Mouse (Mus musculus) liver, embryonic 15.5 days (tissue): ENCODE results near the gene Slc48a1. TPM values are rescaled to one million over a fixed set of nuclear protein-coding genes. Genes with fewer than 3 reads are reported as not detected.

Experiments
- ATAC-seq: fragments of 200-750 bp; cut with Nextera tagmentation; 2 replicates; pipeline ENCODE4 v1.8.0; 2017; ENCODE audit warnings: moderate number of reproducible peaks, mild to moderate bottlenecking, moderate library complexity; ENCODE audit not compliant: insufficient read depth
- H3K27ac ChIP-seq: fragments of 300-500 bp; sonication (generic); replicated peaks from 2 replicates; pipeline ENCODE4 v1.5.1; 2015; ENCODE audit warnings: mild to moderate bottlenecking, inconsistent platforms
- H3K27me3 ChIP-seq: fragments of 300-500 bp; sonication (generic); 2 replicates; pipeline ENCODE4 v1.6.1; 2015; ENCODE audit warnings: mild to moderate bottlenecking, inconsistent platforms
- H3K36me3 ChIP-seq: fragments of 300-500 bp; sonication (generic); replicated peaks from 2 replicates; pipeline ENCODE4 v1.6.1; 2015; ENCODE audit warnings: moderate library complexity, mild to moderate bottlenecking, inconsistent platforms
- H3K4me1 ChIP-seq: fragments of 300-500 bp; sonication (generic); replicated peaks from 2 replicates; pipeline ENCODE4 v1.6.1; 2015; ENCODE audit warnings: inconsistent platforms
- H3K4me2 ChIP-seq: fragments of 300-500 bp; sonication (generic); 2 replicates; pipeline ENCODE4 v1.6.1; 2015; ENCODE audit warnings: moderate library complexity, mild to moderate bottlenecking, inconsistent platforms
- H3K4me3 ChIP-seq: fragments of 300-500 bp; sonication (generic); replicated peaks from 2 replicates; pipeline ENCODE4 v1.5.1; 2015; ENCODE audit warnings: mild to moderate bottlenecking, inconsistent platforms
- H3K9ac ChIP-seq: fragments of 300-500 bp; sonication (generic); 2 replicates; pipeline ENCODE4 v1.6.1; 2015; ENCODE audit warnings: moderate library complexity, mild to moderate bottlenecking, inconsistent platforms
- H3K9me3 ChIP-seq: fragments of 300-500 bp; sonication (generic); replicated peaks from 2 replicates; pipeline ENCODE4 v1.6.1; 2016; ENCODE audit warnings: inconsistent platforms
- WGBS: fragments of 180-500 bp; shearing (Covaris S2); methylation state at CpG from one replicate; pipeline ENCODE4 v1.1.7; 2015; ENCODE audit warnings: mixed read lengths; ENCODE audit not compliant: insufficient replicate concordance; 5-methylcytosine and 5-hydroxymethylcytosine counted together
- polyA plus RNA-seq: library from polyadenylated mRNA; unstranded; fragments of >200 nt; fragmentation: Nextera tagmentation; extraction: Ambion mirVana; gene quantifications from 2 replicates; pipeline ENCODE4 v1.2.1, GENCODE M21; 2015

Slc48a1 gene
- polyA plus RNA-seq, 1 experiment from 2014 or later, result 101 TPM

DNA sequence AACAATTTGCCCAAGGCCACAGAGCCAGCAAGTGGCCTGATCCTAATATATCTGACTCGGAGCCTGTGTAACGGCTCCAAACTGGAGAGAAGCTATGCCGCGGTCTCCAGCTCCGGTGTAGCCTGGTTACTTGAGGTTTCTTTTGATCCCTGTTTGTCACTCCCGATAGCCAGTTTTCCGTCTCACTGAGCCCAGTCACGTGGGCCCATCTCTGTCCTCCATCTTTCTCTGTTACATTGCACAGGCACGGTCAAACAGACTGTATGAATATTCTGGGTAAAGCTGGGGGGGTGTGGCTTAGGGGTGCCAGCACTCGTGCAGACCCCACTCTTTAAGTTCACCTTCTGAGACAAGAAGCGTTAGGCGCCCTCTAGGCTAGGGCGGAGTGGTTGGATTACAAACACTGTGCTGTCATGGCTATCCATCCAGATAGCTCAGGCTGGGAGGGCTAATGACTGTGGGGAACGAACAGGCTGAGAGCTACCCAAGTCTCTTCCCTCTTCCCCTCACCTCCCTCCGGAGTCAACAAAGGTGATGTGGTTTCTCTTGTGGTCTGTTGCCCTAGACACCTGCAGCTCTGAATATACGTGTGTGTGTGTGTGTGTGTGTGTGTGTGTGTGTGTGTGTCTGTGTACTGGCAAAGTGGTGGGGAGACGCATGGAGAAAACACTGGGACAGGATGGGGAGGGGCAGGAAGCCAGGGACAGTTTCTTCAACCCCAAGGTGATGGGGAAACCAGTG, 58.0 kb downstream of the Slc48a1 start:
- Histone ChIP-seq H3K9ac (no peak overlapping the region), H3K36me3 (no peaks in the 10 kb centered on the region), H3K4me2 (no peak overlapping the region), H3K27me3 (peaks cover 26% of the 10 kb centered on the region), H3K9me3 (no peaks in the 10 kb centered on the region), H3K27ac (no peak overlapping the region), H3K4me3 (no peak overlapping the region), H3K4me1 (peaks cover 64% of the 10 kb centered on the region)
- ATAC-seq, result no peak
- 56% methylated on average over 17 of the region's 17 CpGs for WGBS

DNA sequence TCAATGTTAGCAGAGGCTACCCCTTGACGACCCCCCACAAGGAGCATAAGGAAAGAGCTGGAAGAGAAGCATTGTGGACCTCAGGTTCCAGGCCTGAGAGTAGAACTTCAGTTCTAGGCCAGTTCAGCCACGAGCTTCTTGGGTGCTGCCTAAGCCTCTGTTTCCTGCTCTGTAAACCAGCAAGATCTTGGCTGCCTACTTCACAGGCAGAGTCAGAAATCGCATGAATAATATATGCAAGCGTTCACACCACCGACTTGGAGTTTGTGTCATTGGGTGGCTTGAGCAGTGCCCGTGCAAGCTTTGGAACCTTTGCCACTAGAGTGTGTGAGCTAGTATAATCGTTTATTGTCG, 58.6 kb downstream of the Slc48a1 start:
- peaks cover 64% of the 10 kb centered on the region for H3K4me1 ChIP-seq
- H3K9ac ChIP-seq, result no peak overlapping the region
- H3K27ac ChIP-seq, result no peak overlapping the region
- H3K4me2 ChIP-seq, result no peak overlapping the region
- H3K27me3 ChIP-seq, result peaks cover 21% of the 10 kb centered on the region
- H3K36me3 ChIP-seq, result no peaks in the 10 kb centered on the region
- ATAC-seq, result no peak
- 43% methylated on average over 8 of the region's 8 CpGs for WGBS
- H3K9me3 ChIP-seq, result no peaks in the 10 kb centered on the region
- no peak overlapping the region for H3K4me3 ChIP-seq

DNA sequence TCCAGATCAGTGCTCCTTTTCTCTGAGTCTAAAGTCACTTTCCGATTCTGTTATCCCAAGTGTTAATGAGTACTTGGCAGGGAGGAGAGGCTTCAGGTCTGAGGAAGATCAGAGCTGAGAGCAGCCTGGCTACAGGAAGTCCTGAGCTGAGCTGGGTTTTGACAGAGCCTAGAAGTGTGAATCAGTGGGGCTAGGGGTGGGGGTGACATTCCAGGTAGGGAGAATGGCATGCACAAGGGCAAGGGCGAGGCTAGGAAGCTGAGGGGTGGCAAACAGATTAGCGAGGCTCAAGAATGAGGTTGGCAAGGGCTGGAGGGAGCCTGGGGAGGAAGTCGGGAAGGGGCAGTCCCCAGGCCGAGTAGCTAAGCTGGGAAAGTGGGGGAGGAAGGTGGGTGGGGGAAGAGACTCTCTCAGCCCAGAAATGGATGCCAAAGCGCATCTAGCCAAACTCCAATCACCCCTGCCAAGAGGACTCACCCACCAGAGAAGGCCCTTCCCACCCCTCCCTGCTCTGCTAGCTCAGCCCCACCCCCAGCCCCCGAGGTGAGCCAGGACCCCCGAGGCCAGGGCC, 59.3 kb downstream of the Slc48a1 start:
- no peaks in the 10 kb centered on the region for H3K36me3 ChIP-seq
- ATAC-seq, result no peak
- no peak overlapping the region for H3K4me3 ChIP-seq
- no peak overlapping the region for H3K27ac ChIP-seq
- H3K4me2 ChIP-seq, result no peak overlapping the region
- no peaks in the 10 kb centered on the region for H3K9me3 ChIP-seq
- no peak overlapping the region for H3K9ac ChIP-seq
- peaks cover 14% of the 10 kb centered on the region for H3K27me3 ChIP-seq
- 24% methylated on average over 8 of the region's 8 CpGs for WGBS
- H3K4me1 ChIP-seq, result peaks cover 64% of the 10 kb centered on the region

GRCm38 (mm10) chr15:97838395-97838794, 60.1 kb downstream of the Slc48a1 start:
- Histone ChIP-seq H3K27me3 (peaks cover 6% of the 10 kb centered on the region; the same call in 1 of the 2 replicates), H3K4me3 (no peak overlapping the region), H3K36me3 (no peaks in the 10 kb centered on the region), H3K9me3 (no peaks in the 10 kb centered on the region), H3K27ac (no peak overlapping the region), H3K4me2 (no peak overlapping the region), H3K9ac (no peak overlapping the region), H3K4me1 (peaks cover 64% of the 10 kb centered on the region)
- WGBS, result 58% methylated on average over 4 of the region's 4 CpGs
- no peak for ATAC-seq

DNA sequence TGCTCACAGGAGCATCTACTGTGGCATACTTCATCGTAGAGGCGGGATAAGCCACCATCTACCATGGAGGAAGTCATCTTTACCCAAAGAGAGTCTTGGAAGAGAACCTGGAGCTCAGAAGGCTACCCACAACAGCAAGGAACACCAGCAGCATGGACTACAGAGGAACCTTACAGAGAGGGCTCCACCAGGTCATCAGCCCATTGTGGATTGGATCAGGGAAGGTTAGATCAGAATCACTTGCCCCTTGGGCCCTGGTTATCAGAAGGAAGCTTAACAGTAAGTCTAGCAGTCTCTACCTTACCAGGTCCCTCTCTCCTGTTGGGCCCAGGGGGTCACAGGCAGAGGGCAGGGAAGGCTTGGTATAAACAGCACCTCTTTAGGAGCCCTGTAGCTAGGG, 60.7 kb downstream of the Slc48a1 start:
- no peak for ATAC-seq
- Histone ChIP-seq H3K36me3 (no peaks in the 10 kb centered on the region), H3K27me3 (no peaks in the 10 kb centered on the region), H3K4me3 (no peak overlapping the region), H3K27ac (no peak overlapping the region), H3K4me2 (no peak overlapping the region), H3K9me3 (no peaks in the 10 kb centered on the region), H3K4me1 (peaks cover 68% of the 10 kb centered on the region), H3K9ac (no peak overlapping the region)
- WGBS, result 65% methylated on average over 2 of the region's 2 CpGs

GRCm38 (mm10) chr15:97839473-97839872, 61.2 kb downstream of the Slc48a1 start:
- Histone ChIP-seq H3K4me2 (no peak overlapping the region), H3K9ac (no peak overlapping the region), H3K4me3 (no peak overlapping the region), H3K9me3 (no peaks in the 10 kb centered on the region), H3K27me3 (no peaks in the 10 kb centered on the region), H3K27ac (peak overlapping the region; percentile 6; the same call in 1 of the 2 replicates), H3K4me1 (peaks cover 73% of the 10 kb centered on the region), H3K36me3 (no peaks in the 10 kb centered on the region)
- WGBS, result 77% methylated on average over 4 of the region's 4 CpGs
- no peak for ATAC-seq

DNA sequence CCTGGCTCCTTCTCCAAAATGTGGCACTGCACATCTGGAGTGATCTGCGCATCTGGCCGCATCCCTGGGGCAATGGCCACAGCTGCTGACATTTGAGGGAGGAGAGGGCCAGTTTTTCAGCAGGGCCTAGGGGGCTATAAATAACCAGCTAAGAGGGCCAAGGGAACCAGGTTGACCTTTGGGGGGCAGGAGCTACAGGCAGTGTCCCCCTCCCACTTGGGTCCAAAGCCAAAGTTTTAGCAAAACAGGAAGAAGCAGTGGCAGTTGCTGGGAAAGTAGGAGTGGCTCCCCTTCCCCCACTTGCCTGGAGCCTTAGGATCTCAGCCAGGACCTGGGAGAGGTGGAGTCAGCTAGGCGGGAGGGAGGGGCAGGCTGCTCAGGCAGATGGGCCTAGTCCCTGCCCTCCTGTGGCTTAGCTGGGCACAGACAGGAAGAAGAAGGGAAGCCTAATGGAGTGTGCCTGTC, 61.7 kb downstream of the Slc48a1 start:
- Histone ChIP-seq H3K36me3 (no peaks in the 10 kb centered on the region), H3K4me3 (no peak overlapping the region), H3K27me3 (no peaks in the 10 kb centered on the region), H3K4me1 (peaks cover 78% of the 10 kb centered on the region), H3K4me2 (no peak overlapping the region), H3K9me3 (no peaks in the 10 kb centered on the region), H3K27ac (0 out of 2 replicates have a peak overlapping the region, but pooled peaks have one; percentile 6), H3K9ac (no peak overlapping the region)
- no peak for ATAC-seq
- WGBS, result 52% methylated on average over 3 of the region's 3 CpGs

- ATAC-seq, result no peak
- Histone ChIP-seq H3K4me2 (no peak overlapping the region), H3K9me3 (no peaks in the 10 kb centered on the region), H3K4me1 (peaks cover 86% of the 10 kb centered on the region), H3K36me3 (no peaks in the 10 kb centered on the region), H3K9ac (no peak overlapping the region), H3K4me3 (no peak overlapping the region), H3K27me3 (no peaks in the 10 kb centered on the region), H3K27ac (0 out of 2 replicates have a peak overlapping the region, but pooled peaks have one; percentile 6)
- 75% methylated on average over 1 of the region's 1 CpGs for WGBS
Observed at GRCm38 (mm10) chr15:97840781-97841180, 62.5 kb downstream of the Slc48a1 start.

- H3K4me3 ChIP-seq, result no peak overlapping the region
- H3K9ac ChIP-seq, result no peak overlapping the region
- no peaks in the 10 kb centered on the region for H3K36me3 ChIP-seq
- no peaks in the 10 kb centered on the region for H3K9me3 ChIP-seq
- no peaks in the 10 kb centered on the region for H3K27me3 ChIP-seq
- 0 out of 2 replicates have a peak overlapping the region, but pooled peaks have one; percentile 29 for H3K27ac ChIP-seq
- WGBS, result 57% methylated on average over 6 of the region's 6 CpGs
- H3K4me1 ChIP-seq, result peaks cover 88% of the 10 kb centered on the region
- no peak overlapping the region for H3K4me2 ChIP-seq
- no peak for ATAC-seq
Observed at GRCm38 (mm10) chr15:97841383-97841782, 63.1 kb downstream of the Slc48a1 start.

- peaks cover 95% of the 10 kb centered on the region for H3K4me1 ChIP-seq
Observed at GRCm38 (mm10) chr15:97842058-97842457, 63.7 kb downstream of the Slc48a1 start.

More at GRCm38 (mm10) chr15:97842058-97842457, 63.7 kb downstream of the Slc48a1 start:
- H3K9me3 ChIP-seq, result no peaks in the 10 kb centered on the region
- H3K4me2 ChIP-seq, result no peak overlapping the region; the same call in 1 of the 2 replicates
- H3K27me3 ChIP-seq, result no peaks in the 10 kb centered on the region
- no peak overlapping the region for H3K4me3 ChIP-seq
- H3K9ac ChIP-seq, result no peak overlapping the region
- H3K36me3 ChIP-seq, result no peaks in the 10 kb centered on the region
- WGBS, result 74% methylated on average over 6 of the region's 6 CpGs
- ATAC-seq, result no peak
- peak overlapping the region; percentile 29; the same call in 1 of the 2 replicates for H3K27ac ChIP-seq
